In genomic region chr7:27329326-27329947, GRCm38 (mm10) we compare ENCODE assay signal across 9 mouse cellular contexts. TPM values are rescaled to one million over a fixed set of nuclear protein-coding genes. Genes with fewer than 3 reads are reported as not detected.
DNase-seq lines count a peak whose midpoint lies in the region; ATAC-seq and TF ChIP-seq lines count a peak whose summit lies in the region.
"Had no signal": no experiment of that assay in that cellular context is flagged by ENCODE, and none has a peak within 500 bp of the region (broad histone marks: within the 10 kb centered on the region; RNA-seq: fewer than 3 reads in every experiment).

No protein-coding gene starts in this region.

- H3K9me3 ChIP-seq in hindbrain, postnatal 0 days (ENCODE audit: low read length) = no peaks in the 10 kb centered on the region

- ATAC-seq in hindbrain, postnatal 0 days = no peak
- ATAC-seq in megakaryocyte progenitor cell, adult 5-6 weeks (replicated peaks; ENCODE audit: poor library complexity) = peak; percentile 49

- DNase-seq in NIH3T3 (ENCODE audit: low read depth) = peak; percentile 41
- peak; percentile 96 to 97 for DNase-seq in cerebellum, postnatal 10 days
- peak; percentile 92 for DNase-seq in gastrocnemius, adult 2 months
- DNase-seq in hindbrain, postnatal 0 days (ENCODE audit: low spot score) = peak; percentile 86
- DNase-seq in left cerebral cortex, postnatal 14 days (ENCODE audit: low spot score in 2 of 2) = peak; percentile 72 to 83
- DNase-seq in right cerebral cortex, postnatal 14 days = peak; percentile 90
- peak; percentile 71 to 91 for DNase-seq in urinary bladder, postnatal 4 days (ENCODE audit: low spot score in 2 of 2)

- peak overlapping the region; percentile 87 for H3K4me3 ChIP-seq in gastrocnemius, adult 2 months
- H3K4me3 ChIP-seq in hindbrain, postnatal 0 days (ENCODE audit: low read length) = peak overlapping the region; percentile 25

- H3K4me2 ChIP-seq in hindbrain, postnatal 0 days (ENCODE audit: low read depth, low read length) = peak overlapping the region; percentile 44

- 5% methylated on average over 45 of the region's 45 CpGs for WGBS in hindbrain, postnatal 0 days

- H3K4me1 ChIP-seq in hindbrain, postnatal 0 days (ENCODE audit: insufficient read depth, low read length) = peaks cover 29% of the 10 kb centered on the region

- H3K27me3 ChIP-seq in hindbrain, postnatal 0 days (ENCODE audit: insufficient read depth, low read length) = peaks cover 71% of the 10 kb centered on the region

- H3K9ac ChIP-seq in hindbrain, postnatal 0 days (replicated peaks; ENCODE audit: low read length) = no peak overlapping the region

- no peaks in the 10 kb centered on the region for H3K36me3 ChIP-seq in hindbrain, postnatal 0 days (ENCODE audit: insufficient read depth, low read length)

- H3K27ac ChIP-seq in gastrocnemius, adult 2 months = peak overlapping the region; percentile 92
- H3K27ac ChIP-seq in hindbrain, postnatal 0 days = no peak overlapping the region

- peak; percentile 84 for TF ChIP-seq CTCF in gastrocnemius, adult 2 months (IDR thresholded peaks at IDR 0.05)
- TF ChIP-seq CTCF in hindbrain, postnatal 0 days (IDR thresholded peaks at IDR 0.05; ENCODE audit: low read depth) = peak; percentile 77

- intact Hi-C loops in gastrocnemius, adult 2 months (cut with DNase I) = loop anchor here (1.0 kb wide), 1 partner anchor 27 kb away; no protein-coding TSS in a partner anchor
- intact Hi-C loops in left cerebral cortex, postnatal 14 days (cut with DNase I) = no loop called here

RNA-seq across cellular contexts. Expression of gene Ltbp4, which starts 8.1 kb away (rescaled TPM):
- 10 to 100 TPM; 48.0 to 81.2 TPM for total RNA-seq in gastrocnemius, adult 2 months (2021)
- 34.8 and 41.2 TPM in 2 replicates for total RNA-seq in hindbrain, postnatal 0 days (2014; rRNA removed)
- polyA plus RNA-seq in hindbrain, postnatal 0 days (2015; fragmentation: Nextera tagmentation; extraction: Ambion mirVana) = 10.5 and 10.6 TPM in 2 replicates
- total RNA-seq in left cerebral cortex, postnatal 14 days (2021) = 10 to 100 TPM; 62.5 to 62.6 TPM
- total RNA-seq in megakaryocyte progenitor cell, adult 5-6 weeks (2015) = 0.05 TPM in 1 of 2 replicates, not detected in the other
- not detected in 2 replicates for total RNA-seq in megakaryocyte progenitor cell, adult 5-6 weeks (2017)

RNA-seq across cellular contexts. Expression of gene Shkbp1, which starts 26.4 kb away (rescaled TPM):
- 1 to 10 TPM; 2.3 to 2.8 TPM for total RNA-seq in gastrocnemius, adult 2 months (2021)
- total RNA-seq in hindbrain, postnatal 0 days (2014; rRNA removed) = 27.0 and 31.2 TPM in 2 replicates
- polyA plus RNA-seq in hindbrain, postnatal 0 days (2015; fragmentation: Nextera tagmentation; extraction: Ambion mirVana) = 20.0 and 20.2 TPM in 2 replicates
- 10 to 100 TPM; 22.2 to 27.4 TPM for total RNA-seq in left cerebral cortex, postnatal 14 days (2021)
- 18.8 and 23.9 TPM in 2 replicates for total RNA-seq in megakaryocyte progenitor cell, adult 5-6 weeks (2015)
- 10.7 and 11.0 TPM in 2 replicates for total RNA-seq in megakaryocyte progenitor cell, adult 5-6 weeks (2017)

RNA-seq across cellular contexts. Expression of gene Gm20479, which starts 27.8 kb away (rescaled TPM):
- total RNA-seq in gastrocnemius, adult 2 months (2021) = not detected
- total RNA-seq in hindbrain, postnatal 0 days (2014; rRNA removed) = not detected in 2 replicates
- polyA plus RNA-seq in hindbrain, postnatal 0 days (2015; fragmentation: Nextera tagmentation; extraction: Ambion mirVana) = not detected in 2 replicates
- not detected for total RNA-seq in left cerebral cortex, postnatal 14 days (2021)
- total RNA-seq in megakaryocyte progenitor cell, adult 5-6 weeks (2015) = not detected in 2 replicates
- not detected in 2 replicates for total RNA-seq in megakaryocyte progenitor cell, adult 5-6 weeks (2017)
- total RNA-seq: left cerebral cortex, adult 8-10 months had no signal

Comparison
In these comparisons a context has a peak if more than half of its experiments do, and no peak if none do; other contexts are left out.
1. DNase-seq: peak in every context shown above with its lines; median percentile 96 in cerebellum, postnatal 10 days; 92 in gastrocnemius, adult 2 months; 90 in right cerebral cortex, postnatal 14 days; 86 in hindbrain, postnatal 0 days; 81 in urinary bladder, postnatal 4 days; 78 in left cerebral cortex, postnatal 14 days; 41 in NIH3T3.
2. RNA of gene Ltbp4, which starts 8.1 kb away (total RNA-seq): 48.0 to 81.2 TPM in gastrocnemius, adult 2 months, 62.5 to 62.6 TPM in left cerebral cortex, postnatal 14 days and 34.8 to 41.2 TPM in hindbrain, postnatal 0 days; 0.05 TPM in megakaryocyte progenitor cell, adult 5-6 weeks; every median in the first group is over 10 times any median in the second.